Mouse (Mus musculus): ENCODE measurements around the gene Kcnh5. TPM values are rescaled to one million over a fixed set of nuclear protein-coding genes. Genes with fewer than 3 reads are reported as not detected.

Kcnh5 gene
- total and polyA plus RNA-seq, 3 experiments, result not detected

- no peak for DNase-seq (ENCODE audit: low read depth, low spot score)
- no peak overlapping the region for H3K27ac ChIP-seq (ENCODE audit: control insufficient read depth, low read depth, low read length)
- no peaks in the 10 kb centered on the region for H3K36me3 ChIP-seq (ENCODE audit: control insufficient read depth in 1 of 2, insufficient read depth in 2 of 2, low read length in 2 of 2)
These were observed 328.4 kb downstream of the Kcnh5 start for GRCm38 (mm10) chr12:74848611-74849347.

More at GRCm38 (mm10) chr12:74848611-74849347, 328.4 kb downstream of the Kcnh5 start:
- Histone ChIP-seq H3K27me3 (ENCODE audit: control insufficient read depth in 1 of 2, insufficient read depth in 2 of 2, low read length in 2 of 2) (no peaks in the 10 kb centered on the region; a peak in 1 of 4 replicates), H3K79me2 (ENCODE audit: control insufficient read depth, insufficient read depth, low read length, poor library complexity) (no peaks in the 10 kb centered on the region), H3K9me3 (replicated peaks; ENCODE audit: insufficient read depth, low read length) (no peaks in the 10 kb centered on the region), H3K9ac (ENCODE audit: control insufficient read depth, low read depth, low read length, poor library complexity, severe bottlenecking) (no peak overlapping the region), H3K4me1 (ENCODE audit: control insufficient read depth in 1 of 2, insufficient read depth in 2 of 2, low read length in 2 of 2) (no peaks in the 10 kb centered on the region), H3K4me3 (ENCODE audit: control insufficient read depth in 1 of 2, insufficient read depth in 1 of 2, low read depth in 2 of 2, low read length in 2 of 2) (no peak overlapping the region)
- TF ChIP-seq TBP (IDR thresholded peaks at IDR 0.05; ENCODE audit: low read depth, low read length) (no peak), ZNF384 (IDR thresholded peaks at IDR 0.05; ENCODE audit: low read depth, low read length) (no peak), USF2 (IDR thresholded peaks at IDR 0.05; ENCODE audit: borderline replicate concordance in 1 of 2, insufficient read depth in 1 of 2, low read depth in 1 of 2, low read length in 2 of 2) (no peak), ZKSCAN1 (IDR thresholded peaks at IDR 0.05; ENCODE audit: low read depth, low read length) (no peak), HCFC1 (IDR thresholded peaks at IDR 0.05; ENCODE audit: low read depth, low read length) (no peak), JUND (IDR thresholded peaks at IDR 0.05; ENCODE audit: low read depth, low read length) (no peak), RAD21 (IDR thresholded peaks at IDR 0.05; ENCODE audit: low read depth, low read length) (no peak), MAX (IDR thresholded peaks at IDR 0.05; ENCODE audit: low read length) (no peak), CHD2 (IDR thresholded peaks at IDR 0.05; ENCODE audit: low read length) (no peak)

Other genes with a start within 250 kb of the Kcnh5 start
- gene Rhoj, start 131.0 kb upstream of the Kcnh5 start, total RNA-seq (2012; rRNA removed), result not detected in 2 replicates
- gene Rhoj, start 131.0 kb upstream of the Kcnh5 start, polyA plus RNA-seq (2012; ENCODE audit: insufficient read depth in 1 of 2, insufficient read length in 2 of 2, low read depth in 1 of 2, low replicate concordance in 2 of 2, missing spikeins in 1 of 2), result not detected
- gene Gphb5, start 239.4 kb upstream of the Kcnh5 start, total RNA-seq (2012; rRNA removed), result not detected in 2 replicates
- gene Gphb5, start 239.4 kb upstream of the Kcnh5 start, polyA plus RNA-seq (2012; ENCODE audit: insufficient read depth in 1 of 2, insufficient read length in 2 of 2, low read depth in 1 of 2, low replicate concordance in 2 of 2, missing spikeins in 1 of 2), result not detected

Data from MEL (cell line).